18 mouse cellular contexts compared by ENCODE assay signal in the genomic region with DNA sequence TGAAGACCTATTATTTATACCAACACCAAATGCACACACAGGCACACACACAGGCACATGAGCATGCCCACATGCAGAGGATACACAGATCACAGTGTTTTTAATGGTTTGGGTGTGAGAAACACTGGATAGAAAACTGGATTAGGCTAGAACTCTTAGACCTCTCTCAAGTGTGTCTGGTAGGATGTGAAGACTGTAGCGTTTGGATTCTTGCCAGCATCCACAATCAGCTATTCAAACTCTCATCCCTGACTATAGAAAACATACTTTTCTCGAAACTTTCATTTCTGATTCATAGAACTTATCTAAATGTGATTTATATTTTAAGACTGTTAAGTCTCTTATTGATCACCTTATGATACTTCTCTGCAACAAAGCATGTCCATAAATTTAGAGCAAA. TPM values are rescaled to one million over a fixed set of nuclear protein-coding genes. Genes with fewer than 3 reads are reported as not detected.
"Had no signal": no experiment of that assay in that cellular context is flagged by ENCODE, and none has a peak within 500 bp of the region (broad histone marks: within the 10 kb centered on the region; RNA-seq: fewer than 3 reads in every experiment).

No protein-coding gene starts in this region.

- DNase-seq: kidney, adult 18-20 months; kidney, adult 9 months; kidney, postnatal 14 days; kidney, postnatal 4 days; liver, postnatal 0 days; thymus, adult 18-20 months; thymus, postnatal 36 days had no signal

- H3K4me3 ChIP-seq: limb, embryonic 15.5 days; megakaryocyte, embryonic 14.5 days; midbrain, embryonic 10.5 days; midbrain, embryonic 13.5 days; myocyte; neural tube, embryonic 13.5 days had no signal

- H3K9ac ChIP-seq: limb, embryonic 15.5 days; liver, embryonic 14.5 days; liver, postnatal 0 days; midbrain, embryonic 13.5 days; neural tube, embryonic 13.5 days had no signal

- H3K27ac ChIP-seq: limb, embryonic 15.5 days; liver, embryonic 14.5 days; midbrain, embryonic 10.5 days; midbrain, embryonic 13.5 days; neural tube, embryonic 13.5 days had no signal

- H3K36me3 ChIP-seq: limb, embryonic 15.5 days; midbrain, embryonic 10.5 days; midbrain, embryonic 13.5 days; neural tube, embryonic 13.5 days had no signal

- H3K27me3 ChIP-seq: limb, embryonic 15.5 days; megakaryocyte, embryonic 14.5 days; midbrain, embryonic 13.5 days; neural tube, embryonic 13.5 days had no signal

- H3K4me2 ChIP-seq: limb, embryonic 15.5 days; liver, embryonic 11.5 days; midbrain, embryonic 13.5 days; neural tube, embryonic 13.5 days had no signal

- ATAC-seq: liver, postnatal 0 days; midbrain, embryonic 13.5 days; midbrain, embryonic 16.5 days had no signal

- H3K9me3 ChIP-seq: limb, embryonic 15.5 days; megakaryocyte, embryonic 14.5 days; midbrain, embryonic 10.5 days; midbrain, embryonic 13.5 days; neural tube, embryonic 13.5 days had no signal

- H3K4me1 ChIP-seq: megakaryocyte, embryonic 14.5 days had no signal

RNA-seq across cellular contexts. Expression of gene Fras1, which starts 34.5 kb away (rescaled TPM):
- total RNA-seq: monocyte, adult 5-6 weeks; neutrophil, adult 5-6 weeks had no signal
